Mouse (Mus musculus): ENCODE data around the gene Palld.

Palld gene

GRCm38 (mm10) chr8:61581259-61581658 is 321.2 kb downstream of the Palld start:
- no peak for DNase-seq

- no peak for DNase-seq
These were observed 322.7 kb downstream of the Palld start for GRCm38 (mm10) chr8:61579831-61580230.

- no peak for DNase-seq
These were observed 323.7 kb downstream of the Palld start for GRCm38 (mm10) chr8:61578754-61579153.

- DNase-seq = no peak
These were observed 327.3 kb downstream of the Palld start for GRCm38 (mm10) chr8:61575096-61575653.

- no peak for DNase-seq
These were observed 328.0 kb downstream of the Palld start for GRCm38 (mm10) chr8:61574526-61574925.

GRCm38 (mm10) chr8:61573179-61573937 is 329.1 kb downstream of the Palld start:
- no peak for DNase-seq

- DNase-seq = no peak
These were observed 329.8 kb downstream of the Palld start for GRCm38 (mm10) chr8:61572697-61573096.

- no peak for DNase-seq
These were observed 331.9 kb downstream of the Palld start for GRCm38 (mm10) chr8:61570637-61571036.

- DNase-seq = no peak
These were observed 332.8 kb downstream of the Palld start for GRCm38 (mm10) chr8:61569721-61570120.

GRCm38 (mm10) chr8:61569211-61569610 is 333.3 kb downstream of the Palld start:
- DNase-seq = no peak

- DNase-seq = no peak
These were observed 339.1 kb downstream of the Palld start for GRCm38 (mm10) chr8:61563378-61563777.

- no peak for DNase-seq
These were observed 339.9 kb downstream of the Palld start for GRCm38 (mm10) chr8:61562626-61563025.

GRCm38 (mm10) chr8:61561220-61561619 is 341.3 kb downstream of the Palld start:
- DNase-seq = no peak

- no peak for DNase-seq
These were observed 342.5 kb downstream of the Palld start for GRCm38 (mm10) chr8:61559979-61560378.

GRCm38 (mm10) chr8:61559450-61559849 is 343.0 kb downstream of the Palld start:
- no peak for DNase-seq

GRCm38 (mm10) chr8:61558051-61558846 is 344.2 kb downstream of the Palld start:
- DNase-seq = no peak

GRCm38 (mm10) chr8:61557036-61557435 is 345.5 kb downstream of the Palld start:
- no peak for DNase-seq

- no peak for DNase-seq
These were observed 346.3 kb downstream of the Palld start for GRCm38 (mm10) chr8:61556219-61556618.

GRCm38 (mm10) chr8:61555343-61555742 is 347.1 kb downstream of the Palld start:
- no peak for DNase-seq

GRCm38 (mm10) chr8:61552755-61553402 is 349.6 kb downstream of the Palld start:
- DNase-seq = no peak

- no peak for DNase-seq
These were observed 350.3 kb downstream of the Palld start for GRCm38 (mm10) chr8:61552221-61552620.

- no peak for DNase-seq
These were observed 352.3 kb downstream of the Palld start for GRCm38 (mm10) chr8:61550006-61550748.

- DNase-seq = no peak
These were observed 352.9 kb downstream of the Palld start for GRCm38 (mm10) chr8:61549585-61549984.

All from kidney, adult 11 months (tissue).